Mouse (Mus musculus): ENCODE data around the gene Them7.
A peak's percentile ranks its signal among the peaks of the same experiment; 100 is the strongest.

Gene Them7

GRCm38 (mm10) chr2:105224134-105224986 lies at the start of gene Them7:
TSS of gene Them7 (plus strand) at chr2:105224320.
- peak; percentile 67 for DNase-seq (ENCODE audit: low read depth, low spot score)

GRCm38 (mm10) chr2:105178871-105179270 lies 45.2 kb upstream of the Them7 start:
- no peak for DNase-seq (ENCODE audit: low read depth, low spot score)

GRCm38 (mm10) chr2:105182501-105182900 lies 41.6 kb upstream of the Them7 start:
- DNase-seq (ENCODE audit: low read depth, low spot score): no peak

- no peak for DNase-seq (ENCODE audit: low read depth, low spot score)
Measured at GRCm38 (mm10) chr2:105185140-105185539, 39.0 kb upstream of the Them7 start.

GRCm38 (mm10) chr2:105185768-105186529 lies 38.2 kb upstream of the Them7 start:
- DNase-seq (ENCODE audit: low read depth, low spot score): no peak

GRCm38 (mm10) chr2:105186591-105186990 lies 37.5 kb upstream of the Them7 start:
- DNase-seq (ENCODE audit: low read depth, low spot score): no peak

GRCm38 (mm10) chr2:105188182-105188581 lies 35.9 kb upstream of the Them7 start:
- peak; percentile 62 for DNase-seq (ENCODE audit: low read depth, low spot score)

- peak; percentile 24 for DNase-seq (ENCODE audit: low read depth, low spot score)
Measured at GRCm38 (mm10) chr2:105189352-105189751, 34.8 kb upstream of the Them7 start.

- peak; percentile 18 for DNase-seq (ENCODE audit: low read depth, low spot score)
Measured at GRCm38 (mm10) chr2:105200152-105200551, 24.0 kb upstream of the Them7 start.

- DNase-seq (ENCODE audit: low read depth, low spot score): no peak
Measured at GRCm38 (mm10) chr2:105206563-105207174, 17.5 kb upstream of the Them7 start.

GRCm38 (mm10) chr2:105212839-105213238 lies 11.3 kb upstream of the Them7 start:
- DNase-seq (ENCODE audit: low read depth, low spot score): no peak

- no peak for DNase-seq (ENCODE audit: low read depth, low spot score)
Measured at GRCm38 (mm10) chr2:105215914-105216313, 8.2 kb upstream of the Them7 start.

- no peak for DNase-seq (ENCODE audit: low read depth, low spot score)
Measured at GRCm38 (mm10) chr2:105219229-105219628, 4.9 kb upstream of the Them7 start.

GRCm38 (mm10) chr2:105219664-105220063 lies 4.5 kb upstream of the Them7 start:
- no peak for DNase-seq (ENCODE audit: low read depth, low spot score)

GRCm38 (mm10) chr2:105220738-105221303 lies 3.3 kb upstream of the Them7 start:
- DNase-seq (ENCODE audit: low read depth, low spot score): no peak

- DNase-seq (ENCODE audit: low read depth, low spot score): no peak
Measured at GRCm38 (mm10) chr2:105223606-105224005, 514 bp upstream of the Them7 start.

GRCm38 (mm10) chr2:105224987-105225375 lies 861 bp downstream of the Them7 start:
- DNase-seq (ENCODE audit: low read depth, low spot score): no peak

GRCm38 (mm10) chr2:105226297-105226958 lies 2.3 kb downstream of the Them7 start:
- no peak for DNase-seq (ENCODE audit: low read depth, low spot score)

- DNase-seq (ENCODE audit: low read depth, low spot score): no peak
Measured at GRCm38 (mm10) chr2:105228416-105228815, 4.3 kb downstream of the Them7 start.

GRCm38 (mm10) chr2:105230333-105230732 lies 6.2 kb downstream of the Them7 start:
- DNase-seq (ENCODE audit: low read depth, low spot score): peak; percentile 75

- DNase-seq (ENCODE audit: low read depth, low spot score): no peak
Measured at GRCm38 (mm10) chr2:105232386-105232785, 8.3 kb downstream of the Them7 start.

Data from forelimb bud, embryonic 11.5 days (tissue).